Mouse (Mus musculus): ENCODE results near the gene Nfatc4.

The Nfatc4 gene

DNA sequence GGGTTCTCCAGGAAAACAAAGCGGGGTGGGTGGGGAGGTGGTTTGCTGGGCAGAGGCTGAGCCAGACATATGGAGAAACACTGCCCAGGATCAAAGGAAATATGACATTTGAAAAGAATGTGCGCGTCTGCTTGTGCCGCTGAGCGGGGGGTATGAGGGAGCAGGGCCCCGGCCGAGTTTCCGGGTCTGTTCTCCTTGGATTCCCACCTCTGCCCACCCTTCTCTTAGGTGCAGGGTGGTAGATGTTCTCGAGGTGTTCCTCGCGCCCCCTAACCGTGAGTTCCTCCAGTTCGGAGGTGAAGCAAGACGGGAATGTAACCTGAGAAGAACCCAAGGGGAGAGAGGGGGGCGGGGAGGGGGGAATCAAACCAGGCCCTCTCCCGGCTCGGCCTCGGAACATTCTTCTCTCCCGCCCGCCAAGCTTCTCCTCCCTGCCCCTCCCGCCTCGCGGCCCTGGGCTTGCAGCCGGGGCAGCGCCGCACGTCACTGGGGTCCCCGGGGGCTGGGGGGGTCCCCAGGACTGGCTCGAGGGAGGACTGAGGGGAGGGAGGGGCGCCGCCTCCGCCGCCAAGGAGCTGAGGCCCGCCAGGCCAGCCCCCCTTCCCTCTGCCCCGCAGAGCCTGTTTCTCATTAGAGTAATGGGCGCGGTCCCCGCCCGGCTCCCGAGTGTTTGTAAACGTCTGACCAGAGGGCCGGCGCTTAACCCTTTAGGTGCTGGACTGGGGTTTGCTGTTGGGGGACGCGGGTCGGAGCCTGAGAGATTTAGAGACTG lies at the start of gene Nfatc4:
TSS of gene Nfatc4 (plus strand) at position 154 of the 772 bp plus-strand sequence.
- in situ Hi-C loops (cut with MboI; ENCODE audit: low pct_unique_long_range_greater_than_20kb in 1 of 2, low sequenced_read_pairs in 2 of 2, unreplicated experiment in 1 of 2), result loop anchor here (5.0 kb wide), 1 partner anchor 39 kb away; no protein-coding TSS in a partner anchor

DNA sequence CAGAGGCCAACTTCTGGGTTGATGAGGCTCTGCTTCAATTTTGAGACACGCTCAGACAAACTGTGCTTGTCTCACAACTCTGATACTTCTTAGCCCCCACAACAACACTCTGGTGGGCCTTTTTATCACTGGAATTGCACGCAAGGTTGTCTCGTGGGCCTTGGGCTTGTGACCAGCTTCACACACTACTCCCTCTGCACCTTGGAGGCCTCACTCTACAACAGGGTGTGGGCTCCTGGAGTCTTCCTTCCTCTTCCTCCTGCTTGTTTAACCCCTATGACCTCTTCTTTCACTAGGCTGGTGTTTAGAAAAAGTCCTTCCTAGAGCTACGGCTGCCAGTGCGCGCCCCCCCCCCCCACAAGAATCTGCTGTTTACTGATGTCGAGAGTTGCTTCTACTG lies 46.2 kb upstream of the Nfatc4 start:
- in situ Hi-C loops (cut with MboI; ENCODE audit: low pct_unique_long_range_greater_than_20kb in 1 of 2, low sequenced_read_pairs in 2 of 2, unreplicated experiment in 1 of 2), result no loop called here

DNA sequence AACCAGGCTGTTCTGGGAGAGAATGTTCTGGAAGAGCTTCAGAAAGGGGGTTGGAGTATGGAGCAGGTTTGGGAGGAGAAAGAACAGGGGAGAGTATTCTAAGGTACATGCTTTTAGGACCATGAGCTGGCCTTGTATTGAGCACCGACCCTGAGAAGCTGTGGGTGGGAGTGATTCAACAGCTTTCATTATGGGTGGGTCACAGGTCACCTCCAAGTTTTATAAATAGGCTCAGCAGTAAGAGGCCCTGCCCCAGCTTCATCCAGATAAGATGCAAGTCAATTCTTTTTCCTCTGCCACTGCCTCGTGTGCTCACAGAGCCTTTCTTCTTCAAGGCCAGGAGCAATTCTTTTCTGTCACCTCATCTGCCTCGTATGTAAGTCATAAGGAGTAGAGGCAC lies 45.8 kb upstream of the Nfatc4 start:
- in situ Hi-C loops (cut with MboI; ENCODE audit: low pct_unique_long_range_greater_than_20kb in 1 of 2, low sequenced_read_pairs in 2 of 2, unreplicated experiment in 1 of 2), result no loop called here

DNA sequence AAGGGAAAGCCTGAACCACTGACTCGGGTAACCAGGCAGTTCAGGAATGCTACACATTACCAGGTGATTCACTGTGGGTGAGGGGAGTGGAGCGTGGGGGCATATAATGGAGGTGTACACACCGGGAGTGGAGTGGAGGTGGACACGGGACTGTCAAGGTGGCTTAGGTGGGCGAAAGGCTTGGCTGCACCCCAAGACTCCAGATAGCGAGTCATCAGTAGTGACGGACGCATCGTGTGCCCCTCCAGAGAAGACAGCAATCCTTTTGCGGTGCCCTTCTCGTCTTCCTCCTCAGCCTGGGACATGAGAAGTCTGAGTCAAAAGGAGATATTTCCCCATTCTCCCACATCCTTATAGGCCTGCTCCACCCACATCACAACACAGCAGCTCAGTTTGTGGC lies 45.1 kb upstream of the Nfatc4 start:
- in situ Hi-C loops (cut with MboI; ENCODE audit: low pct_unique_long_range_greater_than_20kb in 1 of 2, low sequenced_read_pairs in 2 of 2, unreplicated experiment in 1 of 2), result no loop called here

DNA sequence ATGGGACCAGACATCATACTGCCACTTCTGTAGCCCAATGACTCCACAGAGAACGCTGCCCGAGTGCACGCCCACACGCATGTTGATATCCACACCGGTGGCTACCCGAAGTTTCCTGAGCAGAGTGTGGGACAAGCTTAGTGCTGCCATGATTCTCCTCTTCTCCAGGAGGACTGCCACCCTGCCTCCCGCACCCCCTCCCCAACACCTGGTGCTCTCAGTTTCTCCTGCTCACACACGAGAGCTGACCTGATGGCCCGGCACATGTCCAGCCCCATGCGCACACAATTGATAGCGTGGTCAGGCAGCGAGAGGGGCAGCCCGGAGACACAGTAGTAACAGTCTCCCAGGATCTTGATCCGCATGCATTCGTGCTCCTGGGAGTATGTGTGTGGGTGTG lies 44.3 kb upstream of the Nfatc4 start:
- in situ Hi-C loops (cut with MboI; ENCODE audit: low pct_unique_long_range_greater_than_20kb in 1 of 2, low sequenced_read_pairs in 2 of 2, unreplicated experiment in 1 of 2), result no loop called here

DNA sequence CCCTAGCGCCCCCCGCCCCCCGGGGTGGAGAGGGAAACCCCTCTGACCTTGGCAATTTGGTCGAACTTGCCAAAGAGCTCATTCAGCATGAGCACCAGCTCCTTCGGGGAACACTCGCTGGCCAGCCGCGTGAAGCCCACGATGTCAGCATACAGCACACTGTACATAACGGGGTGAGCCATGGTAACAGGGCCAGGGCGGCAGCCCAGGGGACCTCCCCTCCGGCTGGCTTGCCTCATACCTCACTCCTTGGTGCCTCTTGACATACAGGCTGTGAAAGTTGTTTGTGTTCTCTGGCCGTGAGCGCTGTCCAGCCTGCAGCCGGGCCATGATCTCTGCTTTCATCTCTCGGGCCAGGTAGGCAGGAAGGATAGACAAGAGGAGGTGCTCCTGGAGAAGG lies 43.3 kb upstream of the Nfatc4 start:
- in situ Hi-C loops (cut with MboI; ENCODE audit: low pct_unique_long_range_greater_than_20kb in 1 of 2, low sequenced_read_pairs in 2 of 2, unreplicated experiment in 1 of 2), result no loop called here

DNA sequence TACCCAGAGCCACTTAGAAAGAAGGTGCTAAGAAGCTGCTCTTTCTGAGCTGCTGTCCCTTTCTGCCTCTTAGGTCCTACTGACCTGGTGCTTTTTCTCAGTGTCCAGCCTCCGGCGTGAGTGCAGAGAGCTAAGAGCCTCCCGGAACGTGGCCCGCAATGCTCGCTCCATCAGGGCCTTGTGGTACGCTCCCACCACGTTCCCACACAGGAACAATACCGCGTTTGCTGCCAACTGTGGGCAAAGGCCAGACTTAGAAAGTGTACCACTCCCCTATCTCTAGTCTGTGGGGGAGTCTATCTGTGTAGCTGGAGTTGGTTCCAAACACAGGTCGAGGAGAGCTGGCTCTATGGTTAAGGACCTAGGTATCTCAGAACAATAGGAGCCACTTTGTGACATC lies 42.2 kb upstream of the Nfatc4 start:
- in situ Hi-C loops (cut with MboI; ENCODE audit: low pct_unique_long_range_greater_than_20kb in 1 of 2, low sequenced_read_pairs in 2 of 2, unreplicated experiment in 1 of 2), result no loop called here

DNA sequence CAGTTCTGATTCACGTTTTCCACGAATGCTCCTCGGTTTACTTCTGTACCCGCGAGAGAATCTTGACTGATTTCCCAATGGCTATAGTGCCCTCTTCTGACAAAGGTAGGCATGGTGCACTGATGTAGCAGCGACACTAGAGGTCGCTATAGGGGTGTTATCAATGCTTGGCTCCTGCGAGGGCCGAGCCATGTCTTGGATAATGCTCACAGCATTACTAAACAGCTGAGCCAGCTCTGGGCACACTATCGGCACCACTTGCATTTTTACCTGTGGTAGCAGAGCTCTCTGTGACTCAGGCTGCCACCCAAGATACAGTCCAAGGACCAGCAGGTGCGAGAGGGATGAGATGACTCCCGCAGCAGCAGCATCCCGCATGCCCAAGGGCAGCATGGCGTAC lies 41.6 kb upstream of the Nfatc4 start:
- in situ Hi-C loops (cut with MboI; ENCODE audit: low pct_unique_long_range_greater_than_20kb in 1 of 2, low sequenced_read_pairs in 2 of 2, unreplicated experiment in 1 of 2), result no loop called here

DNA sequence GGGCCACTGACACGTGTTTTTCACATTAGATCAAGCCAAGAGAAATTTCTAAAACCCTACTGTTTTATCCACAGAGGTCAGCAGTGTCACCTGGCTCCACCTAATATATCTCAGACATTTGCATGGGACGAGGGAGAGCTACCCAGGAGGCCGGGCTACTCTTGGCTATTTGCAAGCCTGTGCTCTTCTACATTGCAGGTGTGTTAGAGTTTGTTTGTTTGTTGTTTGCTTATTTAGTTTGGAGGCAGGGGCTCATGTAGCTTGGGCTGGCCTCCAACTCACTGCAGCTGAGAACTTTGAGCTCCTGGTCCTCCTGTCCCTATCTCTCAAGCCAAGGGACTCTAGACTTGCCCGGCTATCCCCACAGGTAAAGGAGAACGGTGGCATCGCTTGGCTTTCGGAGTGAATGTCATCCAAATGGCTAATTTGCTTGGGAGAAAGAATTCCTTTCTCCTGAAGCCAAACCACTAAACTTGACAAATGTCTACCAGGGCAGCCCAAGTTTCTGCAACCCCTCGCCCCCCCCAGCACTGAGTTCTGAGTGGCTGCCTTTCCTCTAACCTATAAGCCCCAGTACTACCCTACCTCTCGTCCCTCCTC lies 40.5 kb upstream of the Nfatc4 start:
- in situ Hi-C loops (cut with MboI; ENCODE audit: low pct_unique_long_range_greater_than_20kb in 1 of 2, low sequenced_read_pairs in 2 of 2, unreplicated experiment in 1 of 2), result no loop called here

DNA sequence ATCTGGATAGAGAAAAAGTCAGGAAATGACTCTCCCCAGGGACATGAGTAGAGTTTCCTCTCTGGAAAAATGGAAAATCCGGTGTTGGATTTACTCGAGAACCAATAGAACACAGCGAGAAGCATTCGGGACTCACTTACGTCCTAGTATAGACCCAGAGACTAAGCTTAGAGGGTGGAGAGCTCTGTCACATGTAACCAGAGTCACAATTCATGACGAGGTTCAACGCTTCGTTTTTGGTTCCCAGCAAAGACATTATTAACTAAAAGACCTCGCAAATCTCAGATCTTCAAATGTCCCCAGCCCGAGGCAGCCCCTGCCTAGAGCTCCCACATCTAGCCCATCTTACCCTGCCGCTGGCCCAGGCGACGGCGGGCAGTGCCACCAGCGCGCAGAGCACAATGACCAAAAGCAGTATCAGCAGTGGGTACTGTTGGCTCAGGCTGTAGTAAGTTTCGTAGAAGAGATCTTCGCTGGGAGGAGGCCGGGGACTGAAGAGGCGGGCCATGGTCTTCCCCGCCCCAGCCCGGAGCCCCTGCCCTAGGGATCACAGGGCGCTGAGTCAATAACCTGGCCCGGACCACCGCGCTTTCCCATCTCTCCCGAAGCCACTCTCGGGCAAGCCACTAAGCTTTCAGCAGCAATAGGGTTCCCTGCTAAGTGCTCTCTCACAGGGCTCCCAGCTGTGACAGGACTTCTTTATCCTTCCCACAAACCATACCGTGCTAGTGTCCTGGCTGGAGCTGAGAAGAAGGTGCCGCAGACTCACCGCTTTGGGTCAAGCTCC lies 39.6 kb upstream of the Nfatc4 start:
- in situ Hi-C loops (cut with MboI; ENCODE audit: low pct_unique_long_range_greater_than_20kb in 1 of 2, low sequenced_read_pairs in 2 of 2, unreplicated experiment in 1 of 2), result no loop called here

DNA sequence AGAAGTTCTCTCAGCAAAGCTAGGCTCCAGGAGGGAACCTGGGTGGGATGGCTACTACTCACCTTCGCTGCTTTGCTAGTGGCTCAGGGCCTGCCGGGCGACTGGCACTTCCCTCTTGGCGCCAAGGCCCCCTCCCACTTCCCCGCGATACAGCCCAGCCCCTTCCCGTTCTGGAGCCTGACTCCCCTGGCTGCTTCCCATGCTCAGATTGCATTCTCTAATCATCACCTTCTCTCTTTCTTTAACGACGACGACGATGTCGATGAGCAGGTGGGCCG lies 39.0 kb upstream of the Nfatc4 start, which contains the start of gene Adcy4:
TSS of gene Adcy4 (minus strand) at position 138 of the 278 bp plus-strand sequence.
- in situ Hi-C loops (cut with MboI; ENCODE audit: low pct_unique_long_range_greater_than_20kb in 1 of 2, low sequenced_read_pairs in 2 of 2, unreplicated experiment in 1 of 2), result no loop called here

DNA sequence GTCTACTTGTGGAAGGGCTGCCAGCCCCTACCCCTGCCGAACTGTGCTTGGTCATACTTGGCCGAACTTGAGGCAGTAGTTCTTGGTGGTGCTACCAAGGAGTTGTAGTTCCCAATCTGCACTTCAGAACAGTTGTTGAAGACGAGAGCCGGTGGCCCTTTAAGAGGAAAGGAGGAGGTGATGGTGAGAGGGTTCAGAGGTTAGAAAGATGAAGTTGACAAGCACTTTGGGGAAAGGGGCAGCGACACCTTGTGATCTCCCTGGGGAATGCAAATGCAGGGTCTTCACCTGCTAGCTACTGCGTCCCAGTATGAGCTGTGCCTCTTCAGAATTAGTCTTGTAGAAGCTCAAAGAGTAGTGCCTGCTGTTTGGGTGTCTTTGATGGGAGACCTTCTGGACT lies 37.7 kb upstream of the Nfatc4 start:
- in situ Hi-C loops (cut with MboI; ENCODE audit: low pct_unique_long_range_greater_than_20kb in 1 of 2, low sequenced_read_pairs in 2 of 2, unreplicated experiment in 1 of 2), result no loop called here

DNA sequence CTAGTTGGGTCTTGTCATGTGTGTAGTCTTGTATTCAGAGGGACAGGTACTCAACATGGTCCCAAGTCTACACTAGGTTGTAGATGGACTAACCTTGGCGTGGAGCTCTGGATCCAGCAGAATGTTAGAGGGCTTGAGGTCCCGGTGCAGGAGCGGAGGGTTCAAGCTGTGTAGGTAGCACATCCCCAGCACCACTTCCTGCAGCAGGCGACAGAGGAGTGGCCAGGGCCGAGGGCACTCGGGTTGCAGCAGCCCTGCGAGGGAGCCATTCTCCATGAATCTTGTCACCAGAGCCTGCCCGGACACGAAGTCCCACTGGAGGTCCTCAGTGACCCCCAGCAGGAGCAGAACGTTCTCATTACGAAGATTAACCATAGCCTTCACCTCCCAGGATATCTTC lies 35.2 kb upstream of the Nfatc4 start:
- in situ Hi-C loops (cut with MboI; ENCODE audit: low pct_unique_long_range_greater_than_20kb in 1 of 2, low sequenced_read_pairs in 2 of 2, unreplicated experiment in 1 of 2), result no loop called here

DNA sequence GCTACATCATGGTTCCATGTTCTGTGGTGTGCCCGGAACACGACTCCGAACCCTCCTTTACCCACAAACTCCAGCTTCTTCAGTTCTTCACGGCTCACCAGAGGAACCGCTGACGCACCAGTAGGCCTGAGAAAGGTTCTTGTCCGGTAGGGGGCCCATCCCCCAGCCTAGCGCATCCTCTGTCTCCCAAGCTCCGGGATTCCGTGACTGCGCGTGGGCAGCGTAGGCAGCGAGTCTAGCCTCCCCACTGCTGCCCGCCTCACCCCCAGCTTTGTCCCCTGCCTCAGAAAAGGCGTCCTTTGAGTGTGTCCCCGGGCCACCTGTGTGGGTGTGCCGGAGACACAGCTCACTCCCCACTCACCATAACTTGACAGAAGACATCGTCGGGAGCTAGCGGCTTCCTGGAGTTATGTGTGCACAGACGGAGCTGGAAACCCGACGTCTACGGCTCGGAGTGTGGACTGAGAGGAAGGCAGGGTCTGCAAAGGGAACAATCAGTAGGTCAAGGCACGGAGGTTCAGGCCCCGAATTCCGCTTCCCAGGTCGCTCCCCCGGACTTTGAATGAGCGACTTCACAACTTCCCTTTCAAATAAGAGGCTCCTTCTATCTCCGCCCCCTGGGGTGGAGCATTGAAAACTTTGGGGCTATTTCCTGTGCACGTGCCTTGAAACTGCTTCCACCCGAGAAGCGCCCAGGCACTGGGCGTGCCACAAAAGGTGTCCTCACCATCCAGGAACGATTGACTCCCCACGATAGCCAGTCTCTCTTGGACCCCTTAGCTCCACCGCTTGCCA lies 34.5 kb upstream of the Nfatc4 start, which contains the start of gene Ripk3:
TSS of gene Ripk3 (minus strand) at position 610 of the 795 bp plus-strand sequence.
- in situ Hi-C loops (cut with MboI; ENCODE audit: low pct_unique_long_range_greater_than_20kb in 1 of 2, low sequenced_read_pairs in 2 of 2, unreplicated experiment in 1 of 2), result no loop called here

DNA sequence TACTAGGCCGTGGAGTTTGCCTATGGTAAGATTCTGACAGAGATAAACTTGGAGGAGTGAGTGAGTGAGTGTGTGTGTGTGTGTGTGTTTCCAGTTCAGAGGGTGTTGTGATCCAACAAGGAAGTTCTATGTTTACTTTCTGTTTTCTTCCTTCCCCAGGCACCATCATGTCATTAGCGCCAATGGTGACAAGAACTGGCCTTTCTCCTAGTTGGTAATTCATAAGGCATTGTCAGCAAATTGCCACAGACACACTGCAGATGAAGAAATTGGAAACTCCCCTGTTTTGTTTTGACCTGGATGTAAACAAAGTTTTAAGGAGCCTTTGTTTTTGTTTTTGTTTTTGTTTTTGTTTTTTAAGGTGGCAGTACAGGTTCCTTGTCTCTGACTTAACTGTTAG lies 29.5 kb upstream of the Nfatc4 start:
- in situ Hi-C loops (cut with MboI; ENCODE audit: low pct_unique_long_range_greater_than_20kb in 1 of 2, low sequenced_read_pairs in 2 of 2, unreplicated experiment in 1 of 2), result no loop called here

DNA sequence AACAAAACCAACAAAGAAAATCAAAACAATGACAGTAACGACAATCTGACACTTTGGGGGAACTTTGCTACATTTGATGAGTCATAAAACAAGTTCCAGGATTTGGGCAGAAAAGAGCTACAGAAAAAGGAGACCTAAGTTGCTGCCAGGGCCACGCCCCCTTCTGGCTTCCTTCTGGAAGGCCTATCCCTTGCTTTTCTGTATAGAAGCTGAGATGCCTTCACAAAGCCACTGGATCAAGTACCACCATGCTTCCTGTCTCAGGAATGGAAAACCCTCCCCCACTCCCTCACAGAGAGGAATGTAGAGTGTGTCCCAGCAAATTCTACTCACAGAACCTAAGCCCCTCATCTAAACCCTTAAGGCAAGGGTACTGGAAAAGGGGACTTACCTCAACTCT lies 29.0 kb upstream of the Nfatc4 start:
- in situ Hi-C loops (cut with MboI; ENCODE audit: low pct_unique_long_range_greater_than_20kb in 1 of 2, low sequenced_read_pairs in 2 of 2, unreplicated experiment in 1 of 2), result no loop called here

DNA sequence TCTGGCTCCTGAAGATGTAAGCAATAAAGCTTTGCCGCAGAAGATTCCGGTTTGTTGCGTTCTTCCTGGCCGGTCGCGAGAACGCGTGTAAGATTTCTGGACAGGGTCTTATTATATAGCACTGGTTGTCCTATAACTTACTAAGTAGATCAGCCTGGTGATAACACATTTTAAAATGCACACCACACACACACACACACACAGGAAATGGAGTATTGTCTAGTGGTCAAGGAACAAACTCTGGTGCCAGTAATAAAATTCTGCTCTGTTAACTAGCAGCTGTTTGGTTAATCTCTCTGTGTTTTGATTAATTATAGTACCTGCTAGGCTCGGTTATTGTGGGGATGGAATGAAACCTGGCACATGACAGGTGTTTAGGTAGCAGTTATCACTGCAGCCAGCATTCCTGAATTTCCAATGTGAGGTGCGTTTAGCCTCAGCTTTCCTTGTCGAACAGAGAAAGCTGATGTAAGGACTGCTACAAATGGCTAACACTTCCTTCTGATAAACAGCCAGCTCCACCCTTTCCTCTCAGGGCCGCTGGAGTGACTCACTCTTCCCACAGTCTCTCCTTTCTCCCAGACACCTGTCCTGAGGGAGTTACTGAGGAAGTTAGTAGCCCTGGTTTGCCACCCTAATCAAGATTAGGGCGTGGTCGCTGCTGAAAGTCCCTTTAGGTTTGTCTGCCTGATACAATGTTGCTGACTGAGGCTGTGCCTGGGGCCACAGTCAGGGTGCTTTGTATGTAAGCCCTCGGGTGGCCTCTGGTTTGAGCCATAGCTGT lies 27.4 kb upstream of the Nfatc4 start:
- in situ Hi-C loops (cut with MboI; ENCODE audit: low pct_unique_long_range_greater_than_20kb in 1 of 2, low sequenced_read_pairs in 2 of 2, unreplicated experiment in 1 of 2), result no loop called here

DNA sequence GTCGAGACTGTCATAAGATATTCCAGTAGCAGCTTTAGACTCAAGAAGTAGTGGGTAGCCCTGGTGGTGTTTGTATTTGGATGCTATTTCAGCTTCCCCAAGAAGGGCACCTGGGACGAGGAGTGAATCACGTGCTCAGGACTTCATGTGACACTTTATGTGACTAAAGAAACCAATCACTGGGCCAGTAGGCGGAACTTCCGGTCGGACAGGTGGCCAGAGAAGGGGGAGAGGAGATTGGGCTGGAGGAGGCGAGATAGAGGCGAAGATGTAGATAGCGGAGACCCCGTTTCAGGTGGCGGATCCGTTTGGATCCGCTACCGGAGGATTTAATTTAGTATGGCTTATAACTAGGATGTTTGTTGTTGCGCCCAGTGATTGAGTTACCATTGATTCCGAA lies 8.1 kb upstream of the Nfatc4 start:
- in situ Hi-C loops (cut with MboI; ENCODE audit: low pct_unique_long_range_greater_than_20kb in 1 of 2, low sequenced_read_pairs in 2 of 2, unreplicated experiment in 1 of 2), result no loop called here
